Mouse (Mus musculus) c-Kit-positive CD71-positive TER-119-positive erythroid progenitor cells, embryonic 14.5 days (primary cell): ENCODE measurements around the gene Nmur1.

Source experiments
- DNase-seq: peaks from one replicate; pipeline ENCODE4 v3.0.0-alpha.2; 2013; ENCODE audit warnings: low spot score

Gene Nmur1

DNA sequence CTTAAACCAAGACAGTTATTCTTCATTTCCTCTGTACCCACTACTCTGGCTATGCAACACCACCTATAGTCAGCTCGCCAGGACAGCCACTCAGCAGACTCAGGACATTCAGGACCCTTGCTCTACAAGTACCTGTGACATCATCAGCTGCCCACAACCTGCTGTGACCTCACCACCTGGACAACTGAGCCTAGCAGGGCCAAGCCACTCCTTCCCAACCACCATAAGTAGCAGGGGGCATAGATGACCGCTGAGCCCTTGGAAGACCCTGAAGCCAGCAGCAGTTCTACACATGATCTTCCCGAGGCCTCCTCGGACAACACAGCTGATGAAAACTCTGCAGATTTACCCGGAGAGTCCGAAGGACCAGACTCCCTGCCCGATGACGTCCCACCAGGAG lies at the start of gene Nmur1, which contains the start of gene Tex44:
Nmur1 (minus strand) TSS at position 101 of the 400 bp plus-strand sequence.
Tex44 (plus strand) TSS at position 202 of the 400 bp plus-strand sequence.
- DNase-seq: no peak

DNA sequence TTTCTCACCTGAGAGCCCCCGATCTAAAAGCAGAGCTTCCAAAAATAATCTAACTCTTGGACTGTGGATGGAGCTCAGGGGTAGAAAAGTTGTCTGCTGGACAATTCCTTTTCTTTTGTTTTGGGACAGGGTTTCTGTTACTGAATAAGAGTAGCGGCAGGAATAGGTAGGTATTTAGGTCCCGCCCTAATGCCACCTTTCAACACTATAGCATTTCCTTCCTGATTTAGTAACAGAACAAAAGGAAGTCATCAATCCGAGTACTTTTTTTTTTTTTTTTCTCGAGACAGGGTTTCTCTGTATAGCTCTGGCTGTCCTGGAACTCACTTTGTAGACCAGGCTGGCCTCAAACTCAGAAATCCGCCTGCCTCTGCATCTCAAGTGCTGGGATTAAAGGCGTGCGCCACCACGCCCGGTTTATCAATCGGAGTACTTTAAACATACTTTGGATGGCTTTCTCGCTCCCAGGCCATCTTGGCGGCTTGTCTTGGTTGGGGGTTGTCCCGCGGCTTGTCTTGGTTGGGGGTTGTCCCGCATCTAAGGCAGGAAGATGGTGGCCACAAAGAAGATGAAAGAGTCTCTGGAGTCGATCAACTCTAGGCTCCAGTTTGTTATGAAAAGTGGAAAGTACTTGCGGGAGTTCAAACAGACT lies 47.2 kb upstream of the Nmur1 start:
- no peak for DNase-seq

DNA sequence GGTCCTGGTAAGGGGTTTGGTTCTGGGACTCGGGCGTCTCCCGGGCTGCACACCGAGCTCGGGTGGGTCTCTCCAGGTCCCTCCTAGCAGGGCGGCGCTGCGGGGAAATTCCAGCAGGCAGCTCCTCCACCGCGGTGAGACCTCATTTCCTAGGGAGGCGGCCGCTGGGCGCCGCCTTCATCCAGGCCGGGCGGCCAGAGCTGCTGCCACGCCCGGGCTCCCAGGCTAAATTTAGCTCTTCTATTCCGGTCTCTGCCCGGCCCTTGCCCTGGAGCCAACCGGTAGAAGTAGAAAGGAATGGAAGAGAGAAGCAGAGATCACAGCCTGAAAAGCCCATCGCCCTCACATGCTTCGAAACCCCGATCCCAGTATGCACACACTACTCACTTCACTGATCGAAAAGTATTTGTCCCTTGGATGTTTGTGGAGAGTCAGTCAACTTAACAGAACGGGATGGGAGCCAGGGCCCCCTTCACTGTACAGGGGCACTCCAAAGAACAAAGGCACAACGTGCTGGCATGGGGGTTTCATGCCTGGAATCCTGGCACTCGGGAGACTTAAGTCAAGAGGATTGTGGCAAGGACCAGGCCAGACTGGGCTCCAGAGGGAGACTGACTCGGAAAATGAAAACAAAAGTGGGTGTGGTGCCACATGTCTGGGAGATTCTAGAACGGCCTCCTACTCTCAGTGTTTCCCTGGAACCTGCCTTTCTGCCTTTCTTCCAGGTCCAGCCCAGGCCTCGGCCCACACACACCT lies 46.3 kb upstream of the Nmur1 start:
- DNase-seq: peak; percentile 65

DNA sequence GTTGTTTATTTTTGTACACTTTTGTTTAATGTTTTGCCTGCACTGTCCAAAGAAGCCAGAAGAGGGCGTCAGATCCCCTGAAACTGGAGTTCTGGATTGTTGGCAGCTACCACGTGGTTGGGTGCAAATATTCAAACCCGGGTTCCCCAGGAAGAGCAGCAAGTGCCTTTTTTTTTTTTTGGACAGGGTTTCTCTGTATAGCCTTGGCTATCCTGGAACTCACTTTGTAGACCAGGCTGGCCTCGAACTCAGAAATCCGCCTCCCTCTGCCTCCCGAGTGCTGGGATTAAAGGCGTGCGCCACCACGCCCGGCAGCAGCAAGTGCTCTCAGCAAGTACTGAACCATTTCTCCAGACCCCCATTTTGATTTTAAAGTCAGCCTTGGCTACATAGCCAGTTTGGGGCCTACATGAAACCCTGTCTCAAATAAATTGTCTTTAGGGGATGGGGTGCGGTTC lies 45.5 kb upstream of the Nmur1 start:
- DNase-seq: peak; percentile 74

DNA sequence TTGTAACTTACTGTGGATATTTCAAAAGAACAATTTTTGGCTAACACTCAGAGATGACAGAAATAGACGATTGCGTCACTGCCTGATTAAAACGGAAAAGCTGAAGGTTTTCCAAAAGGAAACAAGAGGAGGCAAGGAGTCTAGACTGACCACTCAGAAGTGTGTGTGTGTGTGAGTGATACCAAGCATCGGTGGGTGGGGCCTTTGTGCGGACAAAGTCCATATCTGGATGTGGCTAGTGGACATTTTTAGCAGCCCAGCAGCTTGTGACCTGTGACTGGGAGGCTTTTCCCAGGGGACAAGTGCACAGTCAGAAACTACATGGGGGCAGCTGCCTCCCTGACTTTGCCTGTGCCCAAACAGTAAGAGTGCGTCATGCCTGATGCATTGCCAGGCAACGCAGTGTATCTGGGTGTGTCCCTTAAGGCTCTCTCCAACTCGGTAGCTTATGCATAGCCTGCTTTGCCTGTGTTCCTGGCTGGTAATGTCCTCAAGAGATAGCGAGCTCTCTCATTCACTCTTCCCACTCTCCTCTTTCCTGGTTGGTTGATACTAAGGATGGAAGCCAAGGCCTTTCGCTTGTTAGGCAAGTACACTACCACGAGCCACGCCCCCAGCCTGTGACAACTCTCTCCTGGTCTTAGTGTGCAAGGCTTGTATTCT lies 44.6 kb upstream of the Nmur1 start:
- DNase-seq: peak; percentile 40

DNA sequence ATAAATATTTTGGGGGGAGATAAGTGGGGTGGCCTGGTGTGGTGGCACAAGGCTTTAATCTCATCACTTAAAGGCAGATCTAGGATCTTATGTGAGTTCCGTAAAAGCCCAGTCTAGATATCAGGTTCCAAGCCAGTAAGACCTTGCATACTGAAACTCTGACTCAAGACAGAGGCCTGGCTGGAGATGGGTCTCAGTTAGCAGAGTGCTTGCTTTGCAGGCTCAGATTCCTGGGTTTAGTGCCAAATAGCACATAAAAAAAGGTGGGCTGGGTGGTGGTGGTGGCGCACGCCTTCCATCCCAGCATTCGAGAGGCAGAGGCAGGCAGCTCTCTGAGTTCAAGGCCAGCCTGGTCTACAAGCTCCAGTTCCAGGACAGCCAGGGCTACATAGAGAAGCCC lies 43.8 kb upstream of the Nmur1 start:
- no peak for DNase-seq

DNA sequence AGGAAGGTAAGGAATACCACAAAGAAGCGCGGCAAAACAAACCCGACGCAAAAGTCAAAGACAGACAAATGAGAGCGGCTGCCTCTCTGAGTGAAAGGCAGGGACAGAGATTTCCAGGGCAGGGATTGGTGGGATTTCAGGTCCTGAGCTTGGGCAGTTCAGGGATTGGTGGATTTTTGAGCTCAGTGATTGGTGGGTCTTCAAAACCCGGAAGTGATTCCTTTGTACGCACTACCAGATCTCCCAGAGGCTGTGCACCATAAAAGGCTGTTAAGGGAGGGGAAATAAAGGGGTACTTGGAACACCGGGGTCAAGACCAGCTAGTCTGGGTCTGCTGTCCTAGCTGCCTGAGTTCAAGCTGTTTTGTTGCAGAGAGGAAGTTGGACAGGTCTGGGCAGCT lies 41.4 kb upstream of the Nmur1 start:
- no peak for DNase-seq

DNA sequence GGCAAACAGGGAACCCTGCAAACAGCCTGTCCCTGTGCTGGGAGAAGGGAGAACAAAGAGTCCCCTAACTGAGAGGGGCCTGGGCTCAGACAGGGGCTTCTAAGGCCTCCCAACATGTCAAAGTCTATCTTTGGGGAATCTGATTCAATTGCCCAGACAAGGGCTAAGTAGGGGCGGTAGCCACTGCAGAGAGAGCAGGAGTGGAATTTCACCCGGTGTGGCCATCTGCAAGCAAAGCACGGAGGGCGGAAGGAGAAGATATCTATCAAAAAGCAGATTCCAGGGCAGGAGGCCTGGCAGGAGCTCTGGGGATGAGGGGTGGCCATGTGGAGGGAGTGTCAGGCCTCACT lies 38.8 kb upstream of the Nmur1 start:
- DNase-seq: no peak

DNA sequence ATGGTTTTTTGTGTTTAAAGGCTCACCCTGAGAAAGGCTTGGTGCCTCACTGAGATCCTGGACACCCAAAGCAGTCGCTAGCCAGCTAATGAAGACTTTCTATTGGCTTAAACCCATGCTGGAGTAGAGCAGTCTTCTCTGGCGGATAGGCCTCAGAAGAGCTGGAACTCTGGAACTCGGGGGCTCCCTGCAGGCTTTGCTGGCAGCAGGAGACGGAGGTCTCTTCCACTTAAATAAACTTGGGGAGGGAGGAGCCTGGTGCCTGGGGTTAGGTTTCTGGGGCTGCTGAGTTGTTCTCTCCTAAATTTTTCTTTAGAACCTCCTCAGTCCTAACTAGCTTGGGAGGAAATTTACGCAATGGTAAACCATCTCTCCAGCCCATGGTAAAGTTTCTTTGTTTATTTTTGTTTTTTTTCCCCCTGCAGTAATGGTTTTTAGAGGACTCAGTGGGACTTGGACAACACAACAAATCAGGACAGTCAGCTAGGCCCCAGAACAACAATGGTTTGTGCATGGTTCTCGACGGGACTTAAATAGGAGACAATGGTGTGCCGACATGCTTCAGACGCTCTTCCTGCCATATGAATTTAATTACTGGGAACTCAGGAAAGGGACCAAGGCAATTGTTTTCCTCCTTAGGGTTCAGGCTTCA lies 38.3 kb upstream of the Nmur1 start:
- no peak for DNase-seq

DNA sequence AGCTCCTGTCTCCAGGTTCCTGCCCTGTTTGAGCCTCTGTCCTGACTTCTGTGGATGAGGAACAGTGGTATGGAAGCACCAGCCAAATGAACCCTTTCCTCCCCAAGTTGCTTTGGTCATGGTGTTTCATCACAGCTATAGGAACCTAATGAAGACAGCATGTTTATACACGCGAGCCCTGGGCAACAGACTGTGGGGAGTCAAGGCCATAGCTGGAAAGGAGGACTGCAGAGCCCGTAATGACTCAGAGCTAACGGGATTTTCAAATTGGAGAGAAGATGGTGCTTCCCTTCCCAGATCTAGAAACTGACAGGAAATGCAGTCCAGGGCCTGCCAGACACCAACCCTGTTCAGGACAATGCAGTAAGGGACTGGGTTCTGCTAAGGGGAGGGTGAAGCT lies 33.3 kb upstream of the Nmur1 start:
- DNase-seq: no peak

DNA sequence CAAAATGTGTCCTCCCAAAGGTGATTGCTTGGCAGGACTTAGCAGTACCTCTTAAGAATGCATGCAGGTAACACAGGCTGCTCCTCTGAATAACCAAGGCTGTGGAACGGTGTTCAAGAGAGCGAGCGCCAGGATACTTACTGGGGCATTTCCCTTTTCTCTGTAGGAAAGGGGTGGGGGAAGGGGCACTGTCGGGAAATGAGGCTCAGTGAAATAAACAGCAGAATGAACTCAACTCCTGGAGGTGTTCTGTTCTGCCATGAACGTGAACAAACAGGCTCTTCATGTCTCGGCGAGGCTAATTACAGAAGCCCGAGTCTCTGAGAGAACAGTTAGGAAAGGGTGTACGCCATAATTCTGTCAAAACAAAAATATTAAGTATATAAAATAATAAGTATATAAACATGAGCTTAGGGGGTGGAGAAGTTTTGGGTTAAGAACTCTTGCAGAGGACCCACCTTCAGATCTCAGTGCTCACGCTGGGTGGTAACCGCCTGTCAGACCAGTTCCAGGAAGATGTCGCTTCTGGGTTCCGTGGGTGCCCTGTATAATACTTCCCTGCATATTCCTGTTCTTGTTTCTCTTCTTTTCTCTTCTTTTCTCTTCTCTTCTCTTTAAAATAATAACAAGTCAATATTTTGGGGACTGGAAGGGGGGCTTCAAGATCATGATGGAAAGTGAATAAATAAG lies 31.0 kb upstream of the Nmur1 start:
- no peak for DNase-seq

DNA sequence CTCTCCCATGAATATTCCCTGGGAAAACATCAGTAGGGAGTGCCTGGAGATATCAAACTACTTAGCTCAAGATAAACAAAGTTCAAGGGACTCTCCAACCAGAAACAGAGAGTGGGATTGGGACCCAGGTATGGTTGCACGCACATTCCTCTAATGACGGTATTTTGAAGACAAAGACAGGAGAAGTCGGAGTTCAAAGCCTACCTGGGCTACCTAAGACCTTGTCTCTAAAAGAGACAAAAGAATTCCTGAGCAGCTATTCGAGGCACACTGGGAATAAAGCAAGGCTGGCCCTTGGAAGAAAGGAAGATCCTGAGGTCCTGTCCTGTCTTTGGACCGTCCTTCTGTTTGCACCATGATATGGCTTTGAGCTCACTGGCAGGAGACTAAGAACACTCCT lies 26.7 kb upstream of the Nmur1 start:
- DNase-seq: no peak

DNA sequence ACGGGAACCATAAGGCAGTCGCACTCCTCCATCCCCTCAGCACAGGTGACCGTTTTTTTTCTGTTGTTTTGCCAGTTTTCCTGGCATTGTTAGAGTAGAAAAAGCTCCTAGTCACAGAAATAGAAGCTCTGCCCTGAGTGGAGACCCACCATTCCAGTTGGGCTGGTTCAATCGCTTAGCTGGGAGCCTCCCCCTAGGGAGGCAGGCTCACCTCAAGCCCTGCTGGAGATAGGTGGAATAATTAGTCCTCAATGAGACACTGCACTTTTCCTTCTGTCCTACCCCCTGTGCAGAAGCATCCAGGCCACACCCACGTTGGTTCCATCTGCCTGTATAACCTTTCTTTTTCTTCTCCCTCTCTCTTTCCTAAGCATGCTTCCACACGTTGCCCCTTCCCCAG lies 23.9 kb upstream of the Nmur1 start:
- DNase-seq: no peak

DNA sequence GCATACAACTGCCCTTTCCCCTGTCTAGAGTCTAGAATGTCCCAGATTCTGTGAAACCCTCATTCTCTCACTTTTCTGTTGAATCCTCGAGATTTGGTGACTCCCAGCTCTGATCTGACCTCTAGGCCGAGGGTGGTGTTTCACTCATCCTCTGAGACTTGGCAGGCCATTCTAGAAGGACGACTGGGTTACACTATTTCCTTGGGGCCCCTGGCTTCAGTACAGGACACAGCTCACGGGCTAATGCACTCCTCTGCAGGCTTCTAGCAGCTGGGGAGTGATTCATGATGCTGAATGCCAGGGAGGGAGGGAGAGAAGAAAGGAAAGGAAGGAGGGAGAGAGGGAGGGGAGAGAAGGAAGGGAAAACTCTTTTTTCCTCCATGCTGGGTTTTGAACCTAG lies 22.2 kb upstream of the Nmur1 start:
- no peak for DNase-seq

DNA sequence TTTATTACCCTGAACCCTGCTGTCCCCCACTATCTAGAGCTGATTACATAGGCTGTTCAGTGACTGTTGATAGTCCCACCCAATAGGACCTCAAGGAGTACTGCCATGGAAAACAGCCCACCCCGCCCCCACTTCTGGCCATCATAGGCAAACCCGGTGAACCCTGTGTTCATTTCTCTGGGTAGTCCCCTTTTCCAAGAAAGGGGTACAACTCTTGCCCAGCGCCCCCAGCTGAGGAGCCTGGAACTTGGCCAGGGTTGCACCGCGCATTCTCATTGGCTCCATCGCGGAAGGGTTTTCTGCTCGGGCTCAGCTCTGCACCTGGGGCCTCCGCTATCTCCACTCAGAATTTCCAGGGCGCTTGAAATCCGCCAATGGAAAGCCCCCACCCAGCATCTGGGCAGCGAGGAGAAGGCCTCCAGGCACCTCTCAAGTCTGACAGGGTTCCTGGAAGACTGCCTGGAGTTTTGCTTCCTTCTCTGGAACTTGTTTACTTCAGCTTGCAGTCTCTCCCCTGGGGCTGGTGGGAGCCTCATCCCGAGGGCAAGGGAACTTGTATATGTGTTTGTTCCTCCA lies 21.7 kb upstream of the Nmur1 start:
- no peak for DNase-seq

DNA sequence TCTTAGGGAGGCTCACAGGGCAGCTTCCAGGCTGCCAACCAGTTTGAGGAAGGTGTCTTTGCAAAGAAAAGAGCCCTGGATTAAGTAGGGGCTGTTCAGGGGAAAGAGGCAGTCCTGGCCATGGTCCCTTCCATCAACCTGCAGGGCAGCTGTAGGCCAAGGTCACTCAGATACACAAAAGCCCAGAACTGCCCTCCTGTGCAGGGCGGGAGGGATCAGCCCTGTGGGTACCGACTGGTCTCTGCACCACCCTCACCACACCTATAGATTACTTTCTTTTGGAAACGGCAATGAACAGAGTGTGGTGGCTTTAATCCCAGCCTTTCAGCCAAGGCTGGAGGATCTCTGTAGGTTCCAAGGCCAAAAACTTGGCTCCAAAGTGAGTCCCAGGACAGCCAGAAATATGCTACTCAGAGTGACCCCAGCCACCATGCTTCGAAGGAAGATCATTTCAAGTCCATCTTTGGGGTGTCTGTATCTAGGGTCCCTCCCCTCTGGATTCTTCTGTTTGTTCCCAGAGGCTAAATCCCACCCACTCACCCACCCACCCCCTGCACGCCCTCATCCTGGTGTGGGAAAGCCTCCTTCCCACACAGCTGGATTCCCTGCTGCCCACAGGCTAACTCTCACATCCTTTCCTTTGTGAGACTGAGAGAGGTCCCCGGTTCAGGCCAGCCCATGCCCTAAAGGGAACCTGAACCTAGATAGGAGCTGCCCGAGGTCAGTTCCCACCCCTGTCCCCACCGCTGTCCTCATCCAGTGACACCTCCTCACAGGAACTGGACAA lies 17.6 kb upstream of the Nmur1 start:
- no peak for DNase-seq

DNA sequence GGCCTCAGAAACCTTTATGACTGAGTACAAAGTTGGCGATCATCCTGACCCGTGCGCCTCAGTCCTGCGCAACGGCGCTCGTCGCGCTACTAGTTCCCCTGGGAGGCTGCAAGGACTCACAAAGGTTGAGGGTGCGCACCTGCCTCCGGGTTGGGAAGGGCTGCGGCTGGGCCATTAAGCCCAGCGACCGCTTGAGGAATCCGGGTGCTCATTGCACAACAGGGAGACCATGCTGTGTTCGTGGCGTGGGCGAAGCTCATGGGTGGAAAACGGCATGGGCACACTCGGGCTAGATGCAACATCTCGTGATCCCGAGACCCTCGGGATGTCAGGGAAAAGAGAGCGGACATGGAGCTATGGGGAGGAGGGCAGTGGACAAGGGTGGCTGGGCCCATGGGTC lies 16.8 kb upstream of the Nmur1 start:
- DNase-seq: no peak

DNA sequence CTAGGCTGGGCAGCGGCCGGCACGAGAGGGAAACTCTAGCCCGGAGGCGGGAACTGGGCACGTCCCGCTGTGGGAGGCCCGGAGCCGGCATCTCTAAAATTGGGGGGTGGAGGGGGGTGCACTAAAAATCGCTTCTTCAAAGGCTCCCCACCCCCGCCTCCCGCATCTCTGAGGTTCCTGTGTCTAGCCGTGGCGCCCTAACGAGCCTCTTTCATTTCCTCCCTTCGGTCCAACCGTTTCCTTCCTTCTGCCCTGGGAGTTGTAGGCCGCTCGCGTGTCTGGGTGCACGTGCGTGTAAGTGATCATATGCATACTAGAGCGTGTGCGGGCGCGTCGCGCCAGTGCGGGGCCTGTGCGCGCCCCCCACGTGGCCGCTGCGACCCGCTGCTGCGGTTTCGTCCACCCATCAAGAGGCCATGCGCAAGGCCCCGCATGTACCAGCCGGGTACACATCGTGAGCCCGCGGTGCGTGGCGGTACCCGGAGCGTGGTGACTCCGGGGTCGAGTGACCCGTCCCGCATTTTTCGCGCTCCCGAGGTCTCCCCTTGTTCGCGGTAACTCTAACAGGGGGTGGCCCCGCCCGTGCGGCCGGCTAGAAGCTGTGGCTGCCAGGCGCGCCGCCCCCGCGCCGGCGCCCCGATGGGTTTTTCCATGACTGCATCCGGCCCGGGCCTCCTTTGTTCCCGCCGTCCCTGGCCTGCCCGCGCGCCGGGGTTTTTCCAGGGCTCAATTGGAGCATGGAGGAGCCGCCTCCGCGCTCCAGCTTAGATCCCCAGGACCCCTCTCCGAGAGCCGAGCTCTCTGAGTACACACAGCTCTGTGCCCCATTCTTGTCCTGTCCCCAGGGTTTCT lies 16.2 kb upstream of the Nmur1 start:
- peak; percentile 72 for DNase-seq

DNA sequence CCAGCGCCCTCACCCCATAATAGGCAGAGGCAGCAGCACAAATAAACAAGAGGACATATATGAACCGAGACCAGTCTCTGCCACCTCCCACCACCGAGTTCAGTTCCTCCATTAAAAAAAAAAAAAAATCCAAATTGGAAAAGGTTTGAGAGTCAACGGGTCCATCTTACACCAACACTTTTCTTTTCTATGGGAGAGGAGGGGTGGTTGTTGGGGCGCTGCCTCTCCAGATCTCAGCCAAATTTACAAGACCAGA lies 15.6 kb upstream of the Nmur1 start:
- no peak for DNase-seq
